In genomic region chr5:15507309-15507619, GRCm38 (mm10) we compare ENCODE assay signal across 18 mouse cellular contexts. TPM values are rescaled to one million over a fixed set of nuclear protein-coding genes. Genes with fewer than 3 reads are reported as not detected.
A peak's percentile ranks its signal among the peaks of the same experiment; 100 is the strongest.
DNase-seq lines count a peak whose midpoint lies in the region; ATAC-seq and TF ChIP-seq lines count a peak whose summit lies in the region.
"Had no signal": no experiment of that assay in that cellular context is flagged by ENCODE, and none has a peak within 500 bp of the region (broad histone marks: within the 10 kb centered on the region; RNA-seq: fewer than 3 reads in every experiment).

No protein-coding gene starts in this region.

- no peak for TF ChIP-seq CTCF in lung, embryonic 14.5 days (IDR thresholded peaks at IDR 0.05; ENCODE audit: low read depth)

- peak; percentile 67 for ATAC-seq in frontal cortex, adult (ENCODE audit: low TSS enrichment)
- peak; percentile 49; the same call in 1 of the 2 replicates for ATAC-seq in lung, embryonic 14.5 days (ENCODE audit: insufficient read depth)
- ATAC-seq in intestine, embryonic 15.5 days: peak; percentile 39
- ATAC-seq in midbrain, embryonic 16.5 days: peak; percentile 62

- no peak overlapping the region for H3K27ac ChIP-seq in lung, embryonic 14.5 days (ENCODE audit: low read depth)
- no peak overlapping the region for H3K27ac ChIP-seq in intestine, embryonic 15.5 days
- H3K27ac ChIP-seq in midbrain, embryonic 16.5 days (ENCODE audit: low read length): no peak overlapping the region
- H3K27ac ChIP-seq: embryonic facial prominence, embryonic 12.5 days; macrophage had no signal

- no peak overlapping the region for H3K9ac ChIP-seq in lung, embryonic 14.5 days
- no peak overlapping the region for H3K9ac ChIP-seq in intestine, embryonic 15.5 days
- no peak overlapping the region for H3K9ac ChIP-seq in midbrain, embryonic 16.5 days (ENCODE audit: low read depth, low read length)
- H3K9ac ChIP-seq: embryonic facial prominence, embryonic 12.5 days had no signal

- no peak overlapping the region for H3K4me3 ChIP-seq in lung, embryonic 14.5 days (ENCODE audit: low read depth, low read length)
- H3K4me3 ChIP-seq in intestine, embryonic 15.5 days (replicated peaks): no peak overlapping the region
- H3K4me3 ChIP-seq in midbrain, embryonic 16.5 days (ENCODE audit: low read depth, low read length): no peak overlapping the region

- no peaks in the 10 kb centered on the region for H3K36me3 ChIP-seq in lung, embryonic 14.5 days (ENCODE audit: insufficient read depth)
- no peaks in the 10 kb centered on the region for H3K36me3 ChIP-seq in intestine, embryonic 15.5 days
- no peaks in the 10 kb centered on the region for H3K36me3 ChIP-seq in midbrain, embryonic 16.5 days (ENCODE audit: control insufficient read depth, insufficient read depth, low read length)
- H3K36me3 ChIP-seq: embryonic facial prominence, embryonic 12.5 days had no signal

- H3K9me3 ChIP-seq in lung, embryonic 14.5 days (ENCODE audit: low read depth, low read length): peaks cover 8% of the 10 kb centered on the region; the same call in 1 of the 2 replicates
- H3K9me3 ChIP-seq in intestine, embryonic 15.5 days: no peaks in the 10 kb centered on the region
- H3K9me3 ChIP-seq in midbrain, embryonic 16.5 days (replicated peaks; ENCODE audit: control insufficient read depth, low read length, poor library complexity, severe bottlenecking): peaks cover 21% of the 10 kb centered on the region

- no peaks in the 10 kb centered on the region for H3K27me3 ChIP-seq in lung, embryonic 14.5 days (ENCODE audit: insufficient read depth, low read length)
- H3K27me3 ChIP-seq in intestine, embryonic 15.5 days (replicated peaks): no peaks in the 10 kb centered on the region
- H3K27me3 ChIP-seq in midbrain, embryonic 16.5 days (ENCODE audit: control insufficient read depth, insufficient read depth, low read depth, low read length): no peaks in the 10 kb centered on the region
- H3K27me3 ChIP-seq: embryonic facial prominence, embryonic 12.5 days had no signal

- no peak overlapping the region for H3K4me2 ChIP-seq in lung, embryonic 14.5 days
- no peak overlapping the region for H3K4me2 ChIP-seq in intestine, embryonic 15.5 days (replicated peaks)
- H3K4me2 ChIP-seq in midbrain, embryonic 16.5 days (ENCODE audit: low read length): no peak overlapping the region
- H3K4me2 ChIP-seq: embryonic facial prominence, embryonic 12.5 days had no signal

- DNase-seq in frontal cortex, postnatal 25 days (ENCODE audit: low spot score in 2 of 2): no peak
- DNase-seq in lung, embryonic 14.5 days: no peak
- DNase-seq in lung, postnatal 36 days: no peak
- DNase-seq in layer of hippocampus, postnatal 25 days (ENCODE audit: extremely low spot score in 1 of 2, low spot score in 1 of 2): no peak
- no peak for DNase-seq in ovary, postnatal 36 days (ENCODE audit: low spot score)
- DNase-seq: thymus, postnatal 14 days had no signal

- no peaks in the 10 kb centered on the region for H3K4me1 ChIP-seq in lung, embryonic 14.5 days (ENCODE audit: insufficient read depth)
- H3K4me1 ChIP-seq in intestine, embryonic 15.5 days (replicated peaks): no peaks in the 10 kb centered on the region
- no peaks in the 10 kb centered on the region for H3K4me1 ChIP-seq in midbrain, embryonic 16.5 days (ENCODE audit: control insufficient read depth, insufficient read depth, low read length)
- H3K4me1 ChIP-seq: embryonic facial prominence, embryonic 12.5 days had no signal

- 66% methylated on average over 3 of the region's 3 CpGs for WGBS in lung, embryonic 14.5 days
- 73% methylated on average over 3 of the region's 3 CpGs for WGBS in intestine, embryonic 15.5 days
- WGBS in midbrain, embryonic 16.5 days: 72% methylated on average over 3 of the region's 3 CpGs

RNA-seq across cellular contexts. Expression of gene Gm21190, which starts 21.8 kb away (rescaled TPM):
- not detected in 2 replicates for polyA plus RNA-seq in lung, embryonic 14.5 days (2014; fragmentation: Nextera tagmentation; extraction: Ambion mirVana)
- not detected in 2 replicates for polyA plus RNA-seq in intestine, embryonic 15.5 days (2015; fragmentation: Nextera tagmentation; extraction: Ambion mirVana)
- polyA plus RNA-seq in midbrain, embryonic 16.5 days (2015; fragmentation: Nextera tagmentation; extraction: Ambion mirVana): not detected in 2 replicates
- not detected for total RNA-seq in layer of hippocampus, postnatal 25 days (2021)
- total RNA-seq: heart, adult 18-20 months; layer of hippocampus, postnatal 10 days; liver, adult 2 months; MEL had no signal
- polyA plus RNA-seq: activated CD4-positive, CD25-positive, alpha-beta regulatory T cell, adult 4 months; brain, embryonic 14.5 days; C2C12; embryonic facial prominence, embryonic 12.5 days; liver, adult 2 months; macrophage had no signal

RNA-seq across cellular contexts. Expression of gene Gm21149, which starts 30.9 kb away (rescaled TPM):
- not detected in 2 replicates for polyA plus RNA-seq in lung, embryonic 14.5 days (2014; fragmentation: Nextera tagmentation; extraction: Ambion mirVana)
- not detected in 2 replicates for polyA plus RNA-seq in intestine, embryonic 15.5 days (2015; fragmentation: Nextera tagmentation; extraction: Ambion mirVana)
- polyA plus RNA-seq in midbrain, embryonic 16.5 days (2015; fragmentation: Nextera tagmentation; extraction: Ambion mirVana): not detected in 2 replicates
- not detected for total RNA-seq in layer of hippocampus, postnatal 25 days (2021)
- total RNA-seq: heart, adult 18-20 months; layer of hippocampus, postnatal 10 days; liver, adult 2 months; MEL had no signal
- polyA plus RNA-seq: activated CD4-positive, CD25-positive, alpha-beta regulatory T cell, adult 4 months; brain, embryonic 14.5 days; embryonic facial prominence, embryonic 12.5 days; liver, adult 2 months; macrophage had no signal
